In genomic region chr2:157718441-157718840, GRCm38 (mm10) we compare ENCODE assay signal across 19 mouse cellular contexts. TPM values are rescaled to one million over a fixed set of nuclear protein-coding genes. Genes with fewer than 3 reads are reported as not detected.
DNase-seq lines count a peak whose midpoint lies in the region; ATAC-seq lines count a peak whose summit lies in the region.
"Had no signal": no experiment of that assay in that cellular context is flagged by ENCODE, and none has a peak within 500 bp of the region (broad histone marks: within the 10 kb centered on the region; RNA-seq: fewer than 3 reads in every experiment).

No protein-coding gene starts in this region.

- H3K9ac ChIP-seq in limb, embryonic 12.5 days (replicated peaks): no peak overlapping the region
- H3K9ac ChIP-seq: heart, embryonic 12.5 days; hindbrain, embryonic 14.5 days had no signal

- no peak overlapping the region for H3K4me2 ChIP-seq in limb, embryonic 12.5 days
- H3K4me2 ChIP-seq: heart, embryonic 12.5 days; hindbrain, embryonic 14.5 days had no signal

- H3K9me3 ChIP-seq in limb, embryonic 12.5 days: 0 out of 2 replicates have a peak, but pooled peaks cover 3% of the 10 kb centered on the region
- H3K9me3 ChIP-seq in limb, embryonic 10.5 days (replicated peaks): no peaks in the 10 kb centered on the region
- H3K9me3 ChIP-seq: G1E; hindbrain, embryonic 10.5 days had no signal

- no peak for DNase-seq in limb, embryonic 10.5 days (ENCODE audit: low spot score)
- DNase-seq in lung, postnatal 4 days: peak; percentile 10 to 45
- DNase-seq in lung, postnatal 25 days (ENCODE audit: low spot score): no peak
- DNase-seq in adipocyte (ENCODE audit: low spot score): peak; percentile 72
- no peak for DNase-seq in left cerebral cortex, postnatal 36 days (ENCODE audit: low spot score in 2 of 2)
- DNase-seq: adrenal gland, adult 2 months; adrenal gland, postnatal 25 days; B cell, adult 2 months; cerebellum, adult 18-20 months; gastrocnemius, adult 2 months; gastrocnemius, postnatal 25 days had no signal

- 39% methylated on average over 4 of the region's 4 CpGs for WGBS in limb, embryonic 12.5 days
- WGBS in limb, embryonic 10.5 days: 50% methylated on average over 4 of the region's 4 CpGs

- peaks cover 22% of the 10 kb centered on the region for H3K4me1 ChIP-seq in limb, embryonic 12.5 days (replicated peaks)
- H3K4me1 ChIP-seq in limb, embryonic 10.5 days: peaks cover 40% of the 10 kb centered on the region
- H3K4me1 ChIP-seq: heart, embryonic 12.5 days had no signal

- intact Hi-C loops in left cerebral cortex, postnatal 36 days (cut with DNase I): no loop called here

- 0 out of 2 replicates have a peak overlapping the region, but pooled peaks have one; percentile 1 for H3K27ac ChIP-seq in limb, embryonic 12.5 days
- no peak overlapping the region for H3K27ac ChIP-seq in limb, embryonic 10.5 days
- H3K27ac ChIP-seq: gastrocnemius, adult 2 months; hindbrain, embryonic 10.5 days; hindbrain, embryonic 14.5 days had no signal

- H3K4me3 ChIP-seq in limb, embryonic 12.5 days (replicated peaks): no peak overlapping the region
- no peak overlapping the region for H3K4me3 ChIP-seq in limb, embryonic 10.5 days
- H3K4me3 ChIP-seq: gastrocnemius, adult 2 months; heart, embryonic 12.5 days; hindbrain, embryonic 10.5 days had no signal

- no peaks in the 10 kb centered on the region for H3K36me3 ChIP-seq in limb, embryonic 12.5 days
- H3K36me3 ChIP-seq in limb, embryonic 10.5 days: no peaks in the 10 kb centered on the region
- H3K36me3 ChIP-seq: G1E; heart, embryonic 12.5 days; hindbrain, embryonic 10.5 days had no signal

- ATAC-seq in limb, embryonic 12.5 days (ENCODE audit: insufficient number of reproducible peaks, insufficient read depth, low FRiP score, low TSS enrichment, low read depth): no peak
- no peak for ATAC-seq in activated CD4-positive, CD25-positive, alpha-beta regulatory T cell, adult 4 months
- ATAC-seq: CD4-positive, CD25-positive, alpha-beta regulatory T cell, adult 4 months; forebrain, embryonic 14.5 days had no signal

- no peaks in the 10 kb centered on the region for H3K27me3 ChIP-seq in limb, embryonic 12.5 days
- H3K27me3 ChIP-seq in limb, embryonic 10.5 days (ENCODE audit: low read depth, poor library complexity, severe bottlenecking): no peaks in the 10 kb centered on the region

RNA-seq across cellular contexts. Expression of gene Ctnnbl1, which starts 18.8 kb away (rescaled TPM):
- polyA plus RNA-seq in limb, embryonic 12.5 days (2016; fragmentation: Nextera tagmentation; extraction: Ambion mirVana): 76.6 and 79.3 TPM in 2 replicates
- polyA plus RNA-seq in limb, embryonic 10.5 days (2016; fragmentation: Nextera tagmentation; extraction: Ambion mirVana): 90.7 and 97.8 TPM in 2 replicates
- polyA plus RNA-seq in activated CD4-positive, CD25-positive, alpha-beta regulatory T cell, adult 4 months (2017; shearing (Covaris generic)): 10 to 100 TPM; 64.0 to 74.3 TPM
- 10 to 100 TPM; 27.1 to 29.6 TPM for total RNA-seq in left cerebral cortex, postnatal 36 days (2021)

Comparison
In these comparisons a context has a peak if more than half of its experiments do, and no peak if none do; other contexts are left out.
1. DNase-seq: peak in lung, postnatal 4 days (2 of 2) and adipocyte (single experiment); none in limb, embryonic 10.5 days (single experiment), lung, postnatal 25 days (single experiment) and left cerebral cortex, postnatal 36 days (0 of 2).